Mouse (Mus musculus): ENCODE measurements around the gene Pdzd3.

Gene Pdzd3

DNA sequence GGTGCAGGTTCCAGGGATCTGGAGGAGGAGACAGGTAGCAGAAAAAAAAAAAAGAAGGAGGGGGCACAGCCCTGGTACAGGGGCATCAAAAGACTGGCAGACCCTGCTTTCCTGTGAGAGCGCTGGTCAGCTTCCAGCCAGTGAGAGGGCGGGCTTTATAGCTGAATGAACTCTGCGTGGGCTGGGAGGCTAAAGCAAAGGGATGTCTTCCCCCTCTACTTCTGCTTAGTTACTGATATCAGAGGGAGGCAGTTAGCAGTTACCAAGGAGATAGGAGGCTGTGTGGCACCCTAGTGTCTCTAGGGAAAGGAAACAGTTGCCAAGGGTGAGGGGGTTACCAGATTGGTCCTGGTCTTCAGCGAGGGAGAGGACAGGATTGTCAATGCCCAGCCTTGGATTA is 826 bp downstream of the Pdzd3 start:
- no peak for DNase-seq (ENCODE audit: extremely low spot score)

DNA sequence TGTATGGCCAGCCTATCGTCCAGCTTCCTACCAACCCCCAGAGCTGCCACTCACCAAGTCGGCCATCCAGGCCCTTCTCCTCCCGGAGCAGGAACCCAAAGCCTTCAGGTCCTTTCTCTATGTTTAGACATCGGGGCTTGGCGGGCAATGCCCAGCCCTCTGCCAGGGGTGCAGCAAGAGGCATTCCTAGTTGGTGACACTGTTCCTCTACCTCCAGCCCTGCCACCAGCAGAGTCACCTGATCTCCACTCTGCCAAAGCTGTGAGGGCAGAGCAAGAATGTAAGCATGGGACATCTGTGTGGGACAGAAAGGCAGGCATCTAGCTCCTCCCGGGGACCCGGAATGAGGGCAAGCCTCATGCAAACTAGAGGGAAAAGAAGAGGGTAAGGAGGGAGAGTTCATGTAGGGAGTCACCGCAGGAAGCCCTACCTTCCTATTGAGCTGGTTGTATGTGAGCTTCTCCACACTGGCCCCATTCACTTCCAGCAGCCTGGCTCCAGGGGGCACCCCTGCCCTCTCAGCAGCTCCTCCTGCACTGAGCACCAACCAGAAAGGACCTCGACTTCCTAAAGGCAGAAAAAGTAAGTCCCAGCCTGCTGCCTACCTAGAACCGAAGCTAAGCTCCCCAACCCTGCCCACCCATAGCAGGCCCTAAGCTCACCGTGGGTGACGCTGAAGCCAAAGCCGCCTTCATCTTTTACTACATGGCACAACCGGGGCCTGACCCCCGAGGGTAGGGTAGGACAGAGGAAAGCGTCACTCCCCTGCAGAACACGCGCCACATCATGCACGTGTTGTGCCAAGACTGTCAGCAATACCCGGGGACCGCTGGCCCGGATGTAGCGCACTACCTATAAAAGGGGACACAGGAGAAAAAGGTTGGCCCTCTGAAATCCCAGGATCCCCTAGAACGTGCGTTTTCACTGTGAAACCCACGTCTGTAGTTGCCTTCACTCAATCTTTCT is 1.8 kb downstream of the Pdzd3 start:
- peak; percentile 57 for DNase-seq (ENCODE audit: extremely low spot score)

DNA sequence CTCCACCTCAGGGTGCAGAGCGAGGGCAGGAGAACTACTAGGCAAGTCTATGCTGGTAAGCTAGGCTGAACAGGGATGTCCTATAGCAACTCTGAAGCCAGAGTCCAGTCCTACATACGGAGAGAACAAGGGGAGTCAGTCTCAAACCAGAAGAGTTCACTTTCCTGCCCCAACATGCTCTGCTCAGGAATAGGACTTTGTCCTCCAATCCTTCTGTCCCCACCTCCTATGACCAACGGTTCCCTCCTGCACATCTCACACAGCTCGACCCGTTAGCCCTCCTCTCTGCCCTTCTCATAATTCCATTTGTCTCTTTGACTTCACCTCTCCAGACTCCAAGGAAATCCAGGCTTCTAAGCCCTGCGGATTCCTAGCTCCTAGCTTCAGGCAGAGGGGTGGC is 3.4 kb downstream of the Pdzd3 start:
- no peak for DNase-seq (ENCODE audit: extremely low spot score)

DNA sequence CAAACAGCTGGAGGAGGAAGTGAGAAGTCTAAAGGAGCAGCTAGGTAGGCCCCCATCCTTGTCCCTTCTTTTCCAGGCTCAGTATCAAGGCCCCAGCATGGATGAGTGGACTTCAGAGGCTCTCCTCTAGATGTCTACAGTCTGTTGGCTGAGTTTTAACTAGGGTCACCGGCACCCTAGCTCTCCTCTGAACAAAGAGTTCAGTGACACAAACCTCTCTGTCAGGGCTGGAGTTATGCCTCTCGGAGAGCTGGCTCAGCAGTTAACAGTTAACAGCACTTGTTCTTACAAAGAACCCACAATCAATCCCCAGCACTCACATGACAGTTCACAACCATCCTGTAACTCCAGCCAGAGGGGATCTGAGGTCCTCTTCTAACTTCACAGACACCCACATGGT is 7.7 kb downstream of the Pdzd3 start:
- no peak for DNase-seq (ENCODE audit: extremely low spot score)

DNA sequence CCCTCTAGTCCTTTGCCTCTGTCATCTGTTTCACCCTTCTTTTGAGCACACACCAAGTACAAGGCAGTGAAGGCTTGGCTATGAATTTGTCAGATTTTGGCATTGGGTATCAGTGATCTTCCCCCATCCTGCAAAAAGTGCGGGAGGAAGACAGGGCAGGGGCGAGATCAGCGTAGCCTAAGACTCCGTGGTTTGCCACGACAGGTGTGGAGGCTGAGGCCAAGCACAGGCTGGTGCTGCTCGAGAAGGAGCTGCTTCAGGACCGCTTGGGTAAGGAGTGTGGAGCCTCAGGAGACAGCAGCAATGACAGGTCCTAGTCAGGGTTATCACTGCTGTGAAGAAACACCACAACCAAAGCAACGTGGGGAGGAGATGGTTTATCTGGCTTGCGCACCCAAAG is 9.9 kb downstream of the Pdzd3 start:
- DNase-seq (ENCODE audit: extremely low spot score), result no peak

DNA sequence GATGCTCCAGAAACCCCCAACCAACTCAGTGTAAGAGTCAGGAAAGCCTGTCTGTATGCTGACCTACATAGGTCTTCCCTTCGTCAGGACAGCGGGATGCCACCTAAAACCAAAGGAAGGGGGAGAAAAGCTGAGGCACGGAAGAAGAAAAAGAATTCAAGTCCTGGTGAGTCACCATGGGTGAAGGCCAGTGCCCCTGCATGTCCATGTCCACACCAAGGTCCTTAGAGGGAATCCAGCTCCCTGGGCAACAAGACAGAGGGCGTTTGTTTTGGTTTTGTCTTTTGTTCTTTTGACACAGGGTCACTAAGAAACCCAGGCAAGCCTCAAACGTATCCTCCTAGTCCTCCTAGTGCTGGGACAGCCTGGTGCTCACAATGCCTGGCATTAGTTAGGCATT is 10.4 kb downstream of the Pdzd3 start:
- no peak for DNase-seq (ENCODE audit: extremely low spot score)

DNA sequence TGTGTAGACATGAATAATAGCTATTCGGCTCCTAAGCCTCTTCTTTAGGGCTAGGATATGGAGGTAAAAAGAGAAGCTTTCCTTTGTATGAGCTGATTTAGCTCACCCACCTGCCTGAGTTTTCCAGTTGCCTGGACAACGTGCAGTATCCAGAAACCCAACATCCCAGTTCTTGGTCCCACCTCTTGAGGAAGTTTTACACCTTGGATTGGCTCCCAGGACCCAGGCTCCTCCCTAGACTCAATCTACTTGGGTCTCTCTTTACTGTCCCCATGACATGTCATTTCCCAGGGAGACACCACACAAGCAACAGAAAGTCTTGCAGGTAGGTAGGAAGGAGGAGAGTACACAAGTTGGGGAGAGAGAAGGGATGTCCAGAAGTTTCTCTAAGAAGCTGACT is 10.9 kb downstream of the Pdzd3 start, which contains the start of gene Ccdc153:
TSS of gene Ccdc153 (plus strand) at position 278 of the 400 bp plus-strand sequence.
- DNase-seq (ENCODE audit: extremely low spot score), result no peak

DNA sequence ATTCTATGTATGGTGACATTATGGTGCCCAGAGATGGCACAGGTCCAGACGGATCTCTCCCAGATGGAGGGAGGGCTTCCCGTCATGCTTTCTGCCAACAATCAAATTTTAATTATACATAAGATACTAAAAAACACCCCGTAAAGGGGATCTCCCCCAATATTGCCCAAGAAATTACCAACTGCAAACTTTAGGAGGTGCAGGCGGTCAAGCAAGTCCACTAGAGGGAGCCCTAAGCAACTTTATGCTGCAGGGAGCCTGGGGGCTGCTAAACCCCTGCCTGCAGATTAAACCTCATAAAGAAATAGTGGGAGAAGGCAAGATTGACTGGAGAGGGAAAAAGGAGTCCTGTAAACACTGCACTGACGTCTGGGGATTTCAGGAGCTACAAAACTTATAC is 11.8 kb downstream of the Pdzd3 start:
- peak; percentile 72 for DNase-seq (ENCODE audit: extremely low spot score)

DNA sequence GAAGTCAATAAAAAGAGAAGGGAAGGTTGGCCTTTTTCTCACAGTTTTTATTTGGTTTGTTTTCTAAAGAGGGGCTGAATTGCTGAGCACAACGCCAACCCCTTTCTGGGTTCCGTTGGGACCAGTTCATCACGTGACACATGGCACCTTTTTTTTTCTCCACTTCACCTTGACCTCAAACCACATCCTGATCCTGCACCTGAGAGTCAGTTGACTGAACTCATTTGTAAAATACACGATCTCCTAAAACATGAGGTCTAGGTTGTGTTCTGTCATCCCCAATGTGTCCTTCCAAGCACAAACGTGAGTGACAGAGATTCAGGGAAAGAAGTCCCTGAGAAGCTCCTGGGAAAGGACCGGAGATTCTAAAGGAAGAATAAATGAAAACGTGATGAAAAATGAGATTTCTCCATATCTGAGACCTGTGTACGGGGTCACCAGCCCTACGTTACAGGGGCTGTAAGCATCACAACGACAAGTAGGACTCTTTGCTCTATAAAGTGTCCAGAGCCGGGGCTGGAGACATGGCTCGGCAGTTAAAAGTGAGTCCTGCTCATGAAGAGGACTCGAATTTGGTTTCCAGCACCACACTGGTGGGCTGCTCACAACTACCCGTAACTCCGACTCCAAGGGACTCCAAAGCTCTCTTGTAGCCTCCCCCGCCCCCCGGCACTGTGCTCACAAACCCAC is 12.6 kb downstream of the Pdzd3 start:
- DNase-seq (ENCODE audit: extremely low spot score), result no peak

DNA sequence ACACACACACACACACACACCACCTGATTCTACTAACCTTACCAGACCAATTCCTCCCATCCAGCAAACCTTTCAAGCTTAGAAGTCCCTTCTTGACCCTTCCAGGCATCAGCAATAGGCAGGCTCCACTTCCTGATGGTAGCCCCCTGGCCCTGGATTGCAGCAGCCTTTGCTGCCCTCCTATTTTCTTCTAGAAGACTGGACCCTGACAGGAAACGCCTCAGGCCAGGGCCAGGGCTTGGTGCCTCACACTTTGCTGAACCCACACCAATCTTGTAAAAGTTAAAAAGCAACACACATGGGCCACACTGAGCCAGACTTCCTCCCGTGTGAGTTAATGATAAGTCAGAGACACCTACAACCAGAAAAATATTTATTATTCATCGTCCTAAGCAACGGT is 14.1 kb downstream of the Pdzd3 start:
- no peak for DNase-seq (ENCODE audit: extremely low spot score)

DNA sequence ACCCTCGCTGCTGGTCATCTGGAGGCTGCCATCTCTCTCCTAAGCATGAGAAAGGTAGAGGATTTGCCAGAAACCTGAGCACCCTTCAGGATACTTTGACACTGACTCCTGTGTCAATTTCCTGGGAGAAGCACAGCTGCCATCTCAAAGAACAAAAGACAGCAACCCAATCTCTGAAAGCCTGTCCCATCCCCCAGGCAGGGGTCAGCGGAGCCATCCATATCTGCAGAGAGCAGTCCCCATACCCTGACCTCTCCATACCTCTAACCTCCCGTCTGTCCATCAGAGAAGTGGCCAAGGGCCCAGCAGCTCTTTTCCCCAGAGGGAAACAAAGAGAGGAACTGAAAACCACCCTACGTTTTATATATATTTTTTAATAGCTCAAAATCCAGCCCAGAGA is 14.7 kb downstream of the Pdzd3 start:
- no peak for DNase-seq (ENCODE audit: extremely low spot score)

DNA sequence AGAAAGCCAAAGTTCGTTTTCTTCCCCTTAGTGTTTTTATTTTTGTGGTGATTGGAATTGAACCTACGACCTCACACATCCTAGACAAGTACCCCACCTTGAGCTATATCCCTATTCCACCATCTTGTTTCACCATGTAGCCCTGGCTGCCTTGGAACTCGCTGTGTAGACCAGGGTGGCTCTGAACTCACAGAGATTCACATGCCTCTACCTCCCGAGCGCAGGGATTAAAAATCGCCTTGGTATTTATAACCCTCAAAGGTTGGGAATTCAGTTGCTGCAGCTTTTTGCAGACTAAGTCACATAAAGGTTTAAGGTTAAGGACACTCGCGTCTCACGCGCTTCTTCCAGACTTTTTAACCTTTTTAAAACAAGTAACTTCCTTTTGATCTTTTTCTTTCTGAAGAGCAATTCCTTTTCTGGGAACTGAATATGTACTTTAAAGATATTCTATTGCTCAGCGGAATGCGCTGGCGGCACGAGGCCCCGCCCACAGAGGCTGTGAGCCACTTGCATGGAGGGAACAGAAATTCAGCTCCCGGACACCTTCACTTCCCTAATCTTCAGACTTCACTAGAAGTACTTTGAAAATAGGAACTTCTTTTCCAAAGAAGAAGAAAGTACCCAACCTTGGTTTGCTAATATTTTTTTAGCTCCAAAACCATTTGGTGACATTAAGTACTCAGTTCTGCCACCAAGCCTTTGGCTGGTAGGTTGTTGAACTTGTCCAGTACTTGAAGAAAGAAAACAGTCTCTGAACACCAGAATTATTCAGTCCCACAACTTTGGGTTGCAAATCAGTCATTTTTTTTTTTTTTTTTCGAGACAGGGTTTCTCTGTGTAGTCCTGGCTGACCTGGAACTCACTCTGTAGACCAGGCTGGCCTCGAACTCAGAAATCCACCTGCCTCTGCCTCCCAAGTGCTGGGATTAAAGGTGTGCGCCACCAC is 16.5 kb downstream of the Pdzd3 start:
- DNase-seq (ENCODE audit: extremely low spot score), result no peak

DNA sequence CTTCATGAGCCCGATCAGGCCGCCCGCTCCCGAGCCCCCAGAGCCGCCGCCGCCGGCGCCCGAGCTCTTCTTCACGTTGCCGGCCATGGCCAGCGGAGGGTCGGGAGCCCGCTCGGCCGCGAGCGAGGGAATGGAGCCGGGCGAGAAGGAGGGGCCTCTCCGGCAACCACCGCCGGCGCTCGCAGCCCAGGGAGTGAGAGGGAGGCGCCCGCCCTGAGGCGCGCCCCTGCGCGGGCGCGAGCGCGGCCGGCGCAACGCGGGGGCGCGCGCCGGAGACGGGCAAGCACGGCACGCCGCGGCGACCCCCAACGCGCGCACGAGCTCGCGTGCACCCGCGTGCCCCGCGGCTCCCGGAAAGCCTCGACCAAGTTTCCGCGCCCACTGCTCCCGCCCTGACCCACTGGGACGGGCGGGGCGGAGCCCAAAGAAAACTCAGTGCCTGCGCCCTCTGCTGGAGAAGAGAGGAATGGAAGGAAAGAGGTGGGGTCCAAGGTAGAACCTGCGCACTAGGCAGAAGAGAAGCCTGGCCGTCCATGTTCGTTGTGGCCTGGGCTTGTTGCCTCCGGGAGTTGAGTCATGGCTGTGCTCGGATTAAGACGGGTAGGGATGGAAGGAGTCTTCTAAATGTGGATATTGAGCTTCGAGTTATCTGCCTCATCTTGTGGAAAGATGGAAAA is 17.3 kb downstream of the Pdzd3 start, which contains the start of gene Cbl:
TSS of gene Cbl (minus strand) at position 248 of the 677 bp plus-strand sequence.
- peak; percentile 100 for DNase-seq (ENCODE audit: extremely low spot score)

DNA sequence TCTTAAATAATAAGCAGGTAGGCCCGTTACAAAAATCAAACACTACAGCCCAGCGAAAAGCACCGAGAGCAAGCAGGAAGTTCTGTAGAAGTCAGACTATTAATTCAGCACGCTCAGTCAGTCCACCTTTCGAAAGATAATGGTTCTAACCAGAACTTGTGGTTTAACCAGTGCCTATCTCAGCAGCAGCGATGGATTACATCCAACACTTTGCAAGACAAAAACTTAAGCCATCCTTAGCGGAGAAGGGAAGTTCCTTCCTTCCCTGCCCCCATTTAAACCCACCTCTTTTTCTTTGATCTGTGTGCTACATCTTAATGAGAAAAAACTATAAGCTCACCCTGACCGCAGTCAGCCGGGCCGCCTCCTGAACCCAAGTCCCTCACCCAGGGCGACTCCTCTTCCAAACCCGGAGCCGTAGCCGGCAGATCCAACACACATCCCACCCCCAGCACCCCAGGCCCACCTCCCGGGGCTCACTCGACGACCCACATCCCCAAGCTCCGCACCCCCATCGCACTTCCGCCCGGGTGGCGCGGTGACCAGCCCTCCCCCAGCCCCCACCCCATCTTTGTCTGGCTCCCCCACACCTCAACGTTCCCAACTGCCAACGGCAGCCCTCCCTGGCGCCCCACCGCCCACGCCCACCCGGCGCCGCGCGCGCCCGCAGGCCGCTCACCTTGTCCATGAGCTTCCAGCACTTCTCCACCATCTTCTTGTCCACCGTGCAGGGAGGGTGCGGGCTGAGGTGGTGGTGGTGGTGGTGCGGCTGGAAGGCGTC is 18.1 kb downstream of the Pdzd3 start:
- no peak for DNase-seq (ENCODE audit: extremely low spot score)

DNA sequence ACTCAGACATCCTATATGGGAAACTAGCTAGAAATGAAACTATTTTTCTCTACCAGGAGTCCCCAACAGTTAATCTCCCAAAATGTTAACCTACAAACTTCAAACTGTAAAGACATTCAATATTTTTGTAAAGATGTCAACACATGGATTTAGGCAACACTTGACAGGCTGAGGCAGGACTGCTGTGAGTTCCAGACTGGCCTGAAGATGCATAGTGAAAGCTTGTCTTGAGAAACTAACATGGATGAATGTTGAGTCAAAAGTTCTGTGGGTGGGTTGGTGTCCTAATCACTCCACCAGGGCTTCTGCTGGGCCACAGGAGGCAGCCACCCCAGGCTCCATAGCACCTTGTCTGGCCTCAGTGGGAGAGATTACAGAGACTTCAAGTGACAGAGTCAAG is 19.7 kb downstream of the Pdzd3 start:
- DNase-seq (ENCODE audit: extremely low spot score), result no peak

DNA sequence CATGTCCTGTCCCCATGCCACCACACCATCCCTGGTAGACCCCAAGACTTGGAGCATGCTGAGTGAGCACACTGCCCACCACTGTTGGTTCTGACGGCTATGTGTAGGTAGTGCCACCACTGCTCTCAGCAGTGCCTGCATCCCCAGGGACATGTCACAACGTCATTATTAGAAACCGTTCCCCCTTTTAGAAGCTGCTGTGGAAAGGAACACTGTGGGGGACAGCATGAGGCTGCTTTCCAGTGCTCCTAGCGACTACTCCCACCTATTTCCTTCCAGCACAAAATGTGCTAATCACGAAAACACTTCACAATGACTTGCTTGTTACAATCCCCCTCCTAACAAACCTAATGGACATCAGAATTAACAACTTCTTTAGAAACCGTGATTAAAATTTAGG is 25.3 kb downstream of the Pdzd3 start:
- DNase-seq (ENCODE audit: extremely low spot score), result no peak

DNA sequence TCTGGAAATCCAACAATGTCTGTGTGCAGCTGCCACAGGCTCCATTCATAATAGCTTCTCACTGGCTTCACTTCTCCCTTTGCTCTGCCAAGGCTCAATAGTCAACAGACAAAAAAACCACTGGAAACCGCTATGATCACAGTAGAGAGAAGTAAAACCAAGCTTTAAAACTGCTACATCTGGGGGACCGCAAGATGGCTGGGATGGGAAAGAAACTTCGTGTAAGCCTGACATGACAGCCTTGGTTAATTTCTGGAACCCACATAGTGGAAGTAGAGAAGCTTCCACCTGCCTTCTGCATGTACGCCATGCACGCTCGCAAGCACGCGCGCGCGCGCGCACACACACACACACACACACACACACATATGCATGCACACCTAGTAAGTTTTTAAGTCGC is 37.7 kb downstream of the Pdzd3 start:
- DNase-seq (ENCODE audit: extremely low spot score), result no peak

DNA sequence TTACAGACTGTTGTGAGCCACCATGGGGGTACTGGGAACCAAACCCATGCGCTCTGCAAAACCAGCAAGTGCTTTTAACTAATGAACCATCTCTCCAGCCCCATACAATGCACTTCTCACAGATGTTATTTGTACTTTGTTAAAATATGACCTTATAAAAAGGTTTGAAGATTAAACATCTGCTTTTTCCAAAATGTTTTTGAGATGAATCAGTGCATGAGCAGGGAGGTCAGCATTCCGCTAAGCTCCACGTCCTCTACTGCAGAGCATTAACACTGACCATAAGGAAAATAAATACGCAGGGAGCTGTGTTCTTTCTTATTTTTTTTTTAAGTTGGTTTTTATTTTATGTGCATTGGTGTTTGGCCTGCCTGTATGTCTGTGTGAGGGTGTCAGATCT is 38.9 kb downstream of the Pdzd3 start:
- DNase-seq (ENCODE audit: extremely low spot score), result no peak

DNA sequence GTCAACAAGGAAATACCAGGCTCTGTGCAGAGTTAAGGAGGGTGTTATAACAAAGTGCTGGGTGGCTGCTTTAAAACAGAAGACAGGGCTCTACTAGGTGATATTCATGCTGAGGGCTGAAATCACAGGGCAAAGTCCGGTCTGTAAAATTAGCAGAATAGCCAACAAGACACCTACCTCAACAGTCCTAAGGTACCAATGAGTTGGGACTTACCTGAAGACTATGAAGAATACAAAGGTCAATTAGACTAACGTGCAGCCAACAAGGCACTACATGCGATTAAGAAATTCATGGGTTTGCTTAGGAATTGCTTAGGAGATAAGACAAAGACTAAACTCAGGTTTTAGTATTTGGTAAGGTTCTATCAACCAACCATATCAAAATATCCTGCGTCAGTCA is 41.9 kb downstream of the Pdzd3 start:
- no peak for DNase-seq (ENCODE audit: extremely low spot score)

DNA sequence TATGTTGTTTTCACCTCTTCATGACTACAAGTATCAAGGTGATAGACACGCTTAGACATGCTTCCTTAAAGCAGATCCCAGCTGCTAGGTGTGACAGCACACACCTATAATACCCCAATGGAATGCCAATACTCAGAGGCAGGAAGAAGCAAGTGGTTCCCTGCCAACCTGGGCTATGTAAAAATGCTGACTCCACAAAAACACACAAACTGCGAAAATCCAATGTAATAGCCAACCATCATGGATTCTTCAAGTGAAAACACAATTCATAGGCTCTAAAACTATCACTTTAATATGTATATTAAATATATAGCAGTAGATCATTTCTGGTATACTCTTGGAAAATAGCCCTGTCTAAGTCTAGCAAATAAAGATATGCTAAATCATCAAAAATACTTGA is 43.4 kb downstream of the Pdzd3 start:
- DNase-seq (ENCODE audit: extremely low spot score), result no peak

DNA sequence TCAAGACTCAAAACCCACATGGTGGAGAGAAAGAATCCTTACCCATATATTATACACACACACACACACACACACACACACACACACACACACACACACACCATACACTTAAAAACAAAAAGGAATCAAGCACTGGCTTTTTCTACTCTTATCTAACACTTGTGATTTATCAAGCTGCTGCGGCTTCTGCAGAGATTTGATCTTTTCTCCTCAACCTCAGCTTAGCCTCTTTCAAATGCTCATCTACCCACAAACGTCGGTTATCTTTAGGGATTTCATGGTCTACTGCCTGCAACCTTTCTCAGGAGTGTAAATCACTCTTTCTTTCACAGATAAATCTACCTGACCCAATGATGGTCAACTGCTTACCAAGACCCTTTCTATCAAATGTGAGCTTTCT is 50.8 kb downstream of the Pdzd3 start:
- DNase-seq (ENCODE audit: extremely low spot score), result no peak

Measured in embryo, embryonic 9.5 days (tissue).